Mouse (Mus musculus): ENCODE measurements around the gene Myo1d. TPM values are rescaled to one million over a fixed set of nuclear protein-coding genes. Genes with fewer than 3 reads are reported as not detected.

The Myo1d gene
- polyA plus RNA-seq, 1 experiment from 2014 or later: 1.4 TPM

DNA sequence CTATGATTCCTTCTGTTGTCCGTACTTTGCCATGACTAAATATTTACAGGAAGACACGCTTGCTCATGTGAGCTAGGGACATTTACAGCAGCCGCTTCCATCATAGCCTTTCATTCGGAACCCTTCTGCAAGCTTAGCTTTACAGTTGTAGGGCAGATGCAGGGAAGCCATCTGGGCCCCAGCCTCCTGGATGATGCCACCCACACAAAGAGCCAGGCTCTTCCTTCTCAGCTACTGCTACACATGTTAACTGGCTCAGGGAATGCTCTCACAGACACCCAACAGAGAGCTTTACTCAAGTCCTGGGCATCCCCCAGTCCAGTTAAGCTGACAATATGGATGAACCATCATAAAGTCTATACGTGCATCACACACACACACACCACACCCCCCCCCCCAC lies 224.4 kb downstream of the Myo1d start:
- ATAC-seq: no peak
- 95% methylated on average over 5 of the region's 5 CpGs for WGBS
- Histone ChIP-seq H3K4me1 (peaks cover 20% of the 10 kb centered on the region), H3K9me3 (replicated peaks) (no peaks in the 10 kb centered on the region), H3K27me3 (no peaks in the 10 kb centered on the region), H3K27ac (no peak overlapping the region), H3K4me2 (no peak overlapping the region), H3K4me3 (no peak overlapping the region), H3K36me3 (ENCODE audit: poor library complexity, severe bottlenecking) (no peaks in the 10 kb centered on the region), H3K9ac (no peak overlapping the region)

DNA sequence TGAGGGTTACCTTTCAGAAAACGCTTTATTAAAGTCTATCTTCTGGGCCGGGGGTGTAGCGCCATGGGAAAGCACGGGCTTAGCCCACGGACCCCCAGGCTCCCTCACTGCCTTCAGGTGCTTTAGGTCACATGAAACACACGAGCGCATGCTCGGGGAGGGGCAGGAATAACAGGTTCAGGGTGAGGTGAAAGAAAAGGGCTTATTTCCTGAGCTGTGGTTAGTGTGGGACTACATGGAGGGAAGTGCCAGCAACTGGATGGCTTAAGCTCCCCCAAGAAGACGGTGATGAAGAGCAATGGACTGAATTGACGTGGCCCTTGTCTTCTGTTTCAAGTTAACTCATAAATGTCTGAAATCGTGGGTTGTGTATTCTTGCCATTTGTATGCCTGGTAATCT lies 226.8 kb downstream of the Myo1d start:
- H3K36me3 ChIP-seq (ENCODE audit: poor library complexity, severe bottlenecking): no peaks in the 10 kb centered on the region
- H3K4me2 ChIP-seq: no peak overlapping the region
- 85% methylated on average over 11 of the region's 11 CpGs for WGBS
- no peak overlapping the region for H3K27ac ChIP-seq
- peaks cover 27% of the 10 kb centered on the region for H3K4me1 ChIP-seq
- H3K4me3 ChIP-seq: no peak overlapping the region
- H3K9me3 ChIP-seq (replicated peaks): no peaks in the 10 kb centered on the region
- no peaks in the 10 kb centered on the region for H3K27me3 ChIP-seq
- ATAC-seq: no peak
- no peak overlapping the region for H3K9ac ChIP-seq

DNA sequence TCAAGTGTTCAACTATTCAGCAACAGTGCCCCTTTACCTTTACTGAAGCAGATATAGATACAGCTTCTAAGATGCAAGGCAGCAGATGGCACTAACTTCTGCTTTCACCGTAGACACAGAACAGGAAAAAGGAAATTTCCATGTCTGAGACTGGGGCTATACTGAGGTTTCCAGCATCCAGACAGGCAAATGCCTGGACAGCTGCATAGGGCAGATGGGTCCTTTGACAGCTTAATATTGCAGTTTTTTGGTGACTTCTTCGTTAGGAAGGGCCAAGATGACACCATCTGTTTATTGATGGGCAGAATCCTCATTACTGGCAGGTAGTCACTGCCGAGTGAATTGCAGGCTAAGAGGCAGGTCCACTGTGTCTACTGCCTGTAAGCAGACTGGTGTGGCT lies 228.2 kb downstream of the Myo1d start:
- peak overlapping the region; percentile 81 for H3K27ac ChIP-seq
- H3K9ac ChIP-seq: peak overlapping the region; percentile 10; the same call in 1 of the 2 replicates
- H3K9me3 ChIP-seq (replicated peaks): no peaks in the 10 kb centered on the region
- peak; percentile 70 for ATAC-seq
- H3K36me3 ChIP-seq (ENCODE audit: poor library complexity, severe bottlenecking): no peaks in the 10 kb centered on the region
- H3K27me3 ChIP-seq: no peaks in the 10 kb centered on the region
- H3K4me3 ChIP-seq: no peak overlapping the region
- WGBS: 57% methylated on average over 3 of the region's 3 CpGs
- H3K4me2 ChIP-seq: no peak overlapping the region
- H3K4me1 ChIP-seq: peaks cover 27% of the 10 kb centered on the region

DNA sequence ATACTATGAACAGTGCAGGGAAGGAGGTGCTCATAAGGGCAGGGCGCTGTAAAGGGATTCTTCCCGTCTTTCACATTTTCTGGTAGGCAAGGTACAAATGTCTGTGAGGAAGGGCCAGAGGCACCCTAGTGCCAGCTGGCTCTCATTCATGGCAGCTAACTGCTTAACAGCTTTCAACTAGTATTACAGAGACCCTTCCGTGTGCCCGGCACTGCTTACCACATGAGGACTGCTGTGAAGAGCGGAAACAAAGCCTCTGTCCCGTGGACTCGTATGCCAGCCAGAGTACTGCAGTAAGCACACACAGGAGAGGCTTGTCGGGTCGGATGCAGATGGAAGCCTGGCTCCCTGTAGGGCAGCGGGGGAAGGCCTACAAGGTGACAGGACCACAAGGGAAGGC lies 229.6 kb downstream of the Myo1d start:
- no peaks in the 10 kb centered on the region for H3K36me3 ChIP-seq (ENCODE audit: poor library complexity, severe bottlenecking)
- H3K9me3 ChIP-seq (replicated peaks): no peaks in the 10 kb centered on the region
- peak overlapping the region; percentile 25; the same call in 1 of the 2 replicates for H3K27ac ChIP-seq
- peaks cover 27% of the 10 kb centered on the region for H3K4me1 ChIP-seq
- WGBS: 52% methylated on average over 10 of the region's 10 CpGs
- no peak overlapping the region for H3K4me3 ChIP-seq
- ATAC-seq: peak; percentile 72
- H3K9ac ChIP-seq: no peak overlapping the region
- no peak overlapping the region for H3K4me2 ChIP-seq
- no peaks in the 10 kb centered on the region for H3K27me3 ChIP-seq

DNA sequence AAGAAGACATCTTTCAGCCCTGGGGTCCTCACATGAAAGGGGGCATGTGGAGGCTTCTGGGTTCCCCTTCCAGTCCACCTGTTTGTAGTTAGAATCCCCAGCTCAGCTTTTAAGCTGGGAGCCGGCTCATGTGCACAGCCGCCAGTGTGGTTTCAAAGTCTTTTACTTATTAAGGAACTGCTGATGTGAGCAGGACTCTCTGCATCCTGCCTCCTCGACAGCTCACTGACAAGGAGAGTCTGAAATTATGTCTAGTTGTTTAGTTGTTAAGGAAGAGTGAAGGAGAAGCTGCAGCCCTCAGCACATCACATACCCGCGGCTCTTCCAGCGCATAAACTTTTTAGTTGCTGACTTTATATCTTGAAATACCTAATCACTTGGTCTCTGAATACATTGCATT lies 230.0 kb downstream of the Myo1d start:
- ATAC-seq: no peak
- H3K36me3 ChIP-seq (ENCODE audit: poor library complexity, severe bottlenecking): no peaks in the 10 kb centered on the region
- peaks cover 27% of the 10 kb centered on the region for H3K4me1 ChIP-seq
- no peaks in the 10 kb centered on the region for H3K9me3 ChIP-seq (replicated peaks)
- no peak overlapping the region for H3K9ac ChIP-seq
- H3K27me3 ChIP-seq: no peaks in the 10 kb centered on the region
- peak overlapping the region; percentile 25; the same call in 1 of the 2 replicates for H3K27ac ChIP-seq
- H3K4me3 ChIP-seq: no peak overlapping the region
- WGBS: 77% methylated on average over 6 of the region's 6 CpGs
- no peak overlapping the region for H3K4me2 ChIP-seq

DNA sequence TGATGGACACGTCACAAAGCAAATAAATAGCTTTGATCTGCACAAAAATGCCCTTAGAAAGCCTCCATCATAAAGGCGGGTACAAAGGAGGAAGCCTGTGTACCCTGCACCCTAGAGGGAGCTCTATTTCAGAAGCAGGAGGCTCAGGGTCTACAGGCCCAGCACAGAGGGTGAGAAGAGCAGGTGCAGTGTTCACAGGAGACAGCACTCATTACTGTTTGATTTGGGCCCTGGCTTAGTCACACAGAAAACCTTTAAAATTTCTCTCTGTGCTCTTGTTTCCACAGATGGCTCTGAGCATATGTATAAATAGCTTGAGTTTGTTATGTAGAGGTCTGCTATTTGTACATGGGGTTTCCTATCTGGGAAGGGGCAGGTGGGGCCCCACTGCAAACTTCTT lies 233.6 kb downstream of the Myo1d start:
- Histone ChIP-seq H3K9me3 (replicated peaks) (no peaks in the 10 kb centered on the region), H3K27ac (no peak overlapping the region; the same call in 1 of the 2 replicates), H3K27me3 (peaks cover 3% of the 10 kb centered on the region; the same call in 1 of the 2 replicates), H3K36me3 (ENCODE audit: poor library complexity, severe bottlenecking) (no peaks in the 10 kb centered on the region), H3K4me2 (no peak overlapping the region), H3K9ac (no peak overlapping the region), H3K4me1 (peaks cover 15% of the 10 kb centered on the region), H3K4me3 (no peak overlapping the region)
- no peak for ATAC-seq
- 47% methylated on average over 2 of the region's 2 CpGs for WGBS

DNA sequence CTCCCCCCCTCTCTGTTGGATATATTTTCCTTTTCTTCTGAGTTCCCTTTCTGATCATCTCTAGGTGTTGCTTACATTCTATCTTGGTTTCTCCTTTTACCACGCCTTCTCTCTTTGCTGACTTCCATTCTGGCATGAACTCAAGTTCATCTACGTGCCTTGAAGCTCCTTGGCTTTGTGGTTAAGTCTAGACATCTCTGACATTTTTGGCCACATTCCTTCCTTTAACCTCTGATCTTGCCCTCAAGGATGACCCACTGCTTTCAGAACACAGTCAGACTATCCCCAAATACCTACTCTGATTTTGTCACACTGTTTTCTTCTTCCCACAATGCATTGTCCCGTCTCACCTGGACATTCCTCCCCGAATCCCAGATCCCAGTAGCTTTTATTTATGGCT lies 240.8 kb downstream of the Myo1d start:
- no peaks in the 10 kb centered on the region for H3K9me3 ChIP-seq (replicated peaks)
- no peaks in the 10 kb centered on the region for H3K4me1 ChIP-seq
- H3K27me3 ChIP-seq: 0 out of 2 replicates have a peak, but pooled peaks cover 5% of the 10 kb centered on the region
- H3K36me3 ChIP-seq (ENCODE audit: poor library complexity, severe bottlenecking): no peaks in the 10 kb centered on the region
- no peak for ATAC-seq
- no peak overlapping the region for H3K4me2 ChIP-seq
- no peak overlapping the region for H3K9ac ChIP-seq
- no peak overlapping the region for H3K4me3 ChIP-seq
- no peak overlapping the region for H3K27ac ChIP-seq
- 82% methylated on average over 4 of the region's 4 CpGs for WGBS

DNA sequence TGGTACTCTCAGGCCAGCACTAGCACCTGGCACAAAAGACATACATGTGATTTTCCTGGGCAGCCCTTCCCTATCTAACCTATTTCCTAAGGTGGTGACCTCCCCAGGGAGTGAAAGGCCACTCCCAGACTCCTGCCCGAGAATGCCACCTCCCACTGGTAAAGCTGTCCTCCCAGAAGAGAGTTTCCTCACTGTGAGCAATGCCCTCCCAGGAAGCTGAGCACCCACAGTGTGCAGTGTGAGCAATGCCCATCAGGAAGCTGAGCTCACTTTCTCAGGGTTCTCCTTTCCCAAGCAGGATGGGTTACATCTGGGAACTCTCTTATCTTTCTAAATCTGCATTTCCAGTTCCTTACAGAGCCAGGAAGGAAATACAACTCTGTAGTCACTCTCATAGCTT lies 246.9 kb downstream of the Myo1d start:
- Histone ChIP-seq H3K27me3 (0 out of 2 replicates have a peak, but pooled peaks cover 5% of the 10 kb centered on the region), H3K9me3 (replicated peaks) (no peaks in the 10 kb centered on the region), H3K36me3 (ENCODE audit: poor library complexity, severe bottlenecking) (no peaks in the 10 kb centered on the region), H3K4me1 (no peaks in the 10 kb centered on the region), H3K9ac (no peak overlapping the region), H3K27ac (no peak overlapping the region), H3K4me3 (no peak overlapping the region), H3K4me2 (no peak overlapping the region)
- ATAC-seq: no peak
- 44% methylated on average over 1 of the region's 1 CpGs for WGBS

DNA sequence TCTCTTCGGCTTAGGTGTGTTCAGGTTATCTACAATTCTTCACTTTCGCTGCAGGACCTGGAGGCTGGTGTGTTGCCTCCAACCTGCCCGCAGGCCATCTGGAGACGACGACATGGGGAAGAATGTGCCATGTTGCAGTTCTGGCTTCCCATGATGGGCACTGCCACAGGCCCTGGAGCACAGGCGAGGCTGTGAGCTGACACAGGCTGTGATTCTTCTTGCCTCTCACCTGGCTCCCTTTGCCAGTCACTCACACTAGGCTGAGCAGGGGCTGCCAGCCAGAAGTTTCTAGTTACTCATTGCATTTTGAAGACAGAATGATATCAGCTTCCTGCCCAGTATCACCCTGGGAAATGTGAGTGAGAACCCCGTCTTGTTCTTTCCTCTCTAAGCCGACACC lies 250.7 kb downstream of the Myo1d start:
- Histone ChIP-seq H3K4me1 (peaks cover 7% of the 10 kb centered on the region), H3K9ac (no peak overlapping the region), H3K4me3 (no peak overlapping the region), H3K9me3 (replicated peaks) (no peaks in the 10 kb centered on the region), H3K4me2 (no peak overlapping the region), H3K36me3 (ENCODE audit: poor library complexity, severe bottlenecking) (no peaks in the 10 kb centered on the region), H3K27me3 (no peaks in the 10 kb centered on the region), H3K27ac (no peak overlapping the region)
- ATAC-seq: no peak
- WGBS: 86% methylated on average over 8 of the region's 8 CpGs

DNA sequence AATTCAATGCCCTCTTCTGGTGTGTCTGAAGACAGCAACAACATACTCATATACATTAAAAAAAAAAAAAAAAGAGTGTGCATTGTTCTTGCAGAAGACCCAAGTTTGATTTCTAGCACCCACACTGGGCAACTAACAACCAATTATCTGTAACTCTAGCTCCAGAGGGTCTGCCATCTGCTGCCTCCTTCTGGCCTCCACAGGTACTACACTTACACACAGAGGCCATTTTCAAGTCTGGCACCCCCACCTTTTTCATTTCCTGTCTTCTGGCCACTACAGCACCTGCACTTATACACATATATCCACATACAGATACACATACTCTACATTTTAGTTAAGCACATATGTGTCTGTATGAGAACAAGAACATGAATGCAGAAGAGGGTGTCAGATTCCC lies 252.1 kb downstream of the Myo1d start:
- no peak for ATAC-seq
- no peaks in the 10 kb centered on the region for H3K36me3 ChIP-seq (ENCODE audit: poor library complexity, severe bottlenecking)
- H3K4me1 ChIP-seq: peaks cover 9% of the 10 kb centered on the region
- no peaks in the 10 kb centered on the region for H3K9me3 ChIP-seq (replicated peaks)
- no peak overlapping the region for H3K4me2 ChIP-seq
- no peak overlapping the region for H3K27ac ChIP-seq
- no peak overlapping the region for H3K4me3 ChIP-seq
- no peak overlapping the region for H3K9ac ChIP-seq
- H3K27me3 ChIP-seq: no peaks in the 10 kb centered on the region

DNA sequence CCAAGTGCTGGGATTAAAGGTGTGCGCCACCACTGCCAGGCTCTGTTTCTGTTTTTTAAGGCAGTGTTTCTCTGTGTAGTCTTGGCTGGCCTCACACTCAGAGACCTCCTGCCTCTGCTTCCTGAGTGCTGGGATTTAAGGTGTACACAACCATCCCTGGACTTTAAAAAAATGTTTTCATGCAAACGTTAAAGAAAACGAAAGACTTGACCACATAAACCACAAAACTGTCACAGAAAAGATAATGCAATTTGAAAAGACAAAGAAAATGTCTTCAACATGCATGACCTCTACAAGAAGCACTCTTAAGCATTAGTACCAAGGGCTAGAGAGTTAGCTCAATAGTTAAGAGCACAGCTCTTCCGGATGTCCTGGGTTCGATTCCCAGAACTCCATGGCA lies 255.6 kb downstream of the Myo1d start:
- Histone ChIP-seq H3K9ac (no peak overlapping the region), H3K4me2 (no peak overlapping the region), H3K27ac (no peak overlapping the region), H3K4me3 (no peak overlapping the region), H3K4me1 (peaks cover 19% of the 10 kb centered on the region), H3K9me3 (replicated peaks) (no peaks in the 10 kb centered on the region), H3K27me3 (no peaks in the 10 kb centered on the region), H3K36me3 (ENCODE audit: poor library complexity, severe bottlenecking) (no peaks in the 10 kb centered on the region)
- ATAC-seq: no peak
- 93% methylated on average over 5 of the region's 5 CpGs for WGBS

DNA sequence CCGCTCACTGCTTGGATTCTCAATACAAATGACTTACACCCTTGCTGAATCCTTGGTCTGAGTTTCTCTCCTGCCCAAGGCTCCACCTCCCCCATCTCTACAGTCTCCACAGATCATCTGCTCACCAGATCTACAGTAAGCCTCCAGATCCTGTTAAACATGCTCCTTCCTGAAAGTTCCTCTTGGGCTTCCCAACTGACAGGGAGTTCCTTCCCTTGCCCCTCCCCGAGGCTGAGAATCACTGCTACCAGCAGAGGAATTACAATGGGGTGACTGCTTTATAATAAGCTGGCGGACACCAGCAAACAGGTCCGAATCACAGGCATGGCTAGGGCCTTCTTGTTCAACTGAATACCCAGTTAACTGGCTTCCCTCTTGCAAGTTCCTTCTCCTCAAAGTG lies 256.4 kb downstream of the Myo1d start:
- no peak for ATAC-seq
- Histone ChIP-seq H3K9ac (no peak overlapping the region), H3K4me3 (no peak overlapping the region), H3K27ac (no peak overlapping the region), H3K36me3 (ENCODE audit: poor library complexity, severe bottlenecking) (no peaks in the 10 kb centered on the region), H3K9me3 (replicated peaks) (no peaks in the 10 kb centered on the region), H3K4me2 (no peak overlapping the region), H3K4me1 (peaks cover 27% of the 10 kb centered on the region), H3K27me3 (no peaks in the 10 kb centered on the region)
- 66% methylated on average over 4 of the region's 4 CpGs for WGBS

DNA sequence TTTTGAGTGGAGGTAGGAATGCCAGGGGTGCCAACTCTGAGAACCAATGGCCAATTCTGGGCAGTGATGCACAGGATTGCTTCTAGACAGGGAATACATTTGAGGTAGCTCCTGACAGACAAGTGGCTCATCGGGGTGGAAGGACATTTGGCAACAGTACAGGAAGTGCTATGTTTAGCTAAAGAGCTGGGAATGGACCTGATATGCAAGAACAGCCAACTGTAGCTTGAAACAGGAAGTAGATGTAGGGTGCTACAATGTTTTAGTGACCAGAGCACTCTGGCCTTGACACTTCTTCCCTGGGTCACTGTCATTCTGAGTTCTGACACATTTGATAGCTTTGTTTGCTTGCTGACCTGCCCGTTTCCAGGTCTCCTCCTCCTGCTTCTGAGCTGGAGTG lies 257.0 kb downstream of the Myo1d start:
- no peaks in the 10 kb centered on the region for H3K36me3 ChIP-seq (ENCODE audit: poor library complexity, severe bottlenecking)

More for the DNA sequence above, 257.0 kb downstream of the Myo1d start:
- H3K4me1 ChIP-seq: peaks cover 32% of the 10 kb centered on the region
- 73% methylated on average over 2 of the region's 2 CpGs for WGBS
- H3K27me3 ChIP-seq: no peaks in the 10 kb centered on the region
- no peak for ATAC-seq
- no peak overlapping the region for H3K4me2 ChIP-seq
- H3K27ac ChIP-seq: no peak overlapping the region
- no peaks in the 10 kb centered on the region for H3K9me3 ChIP-seq (replicated peaks)
- no peak overlapping the region for H3K4me3 ChIP-seq
- no peak overlapping the region for H3K9ac ChIP-seq

Data from forebrain, embryonic 13.5 days (tissue).